Mouse (Mus musculus): ENCODE results near the gene Furin.
"Not testable (repeated sequence)": the region's sequence is repeated elsewhere in the genome, so short reads cannot be mapped to it uniquely, and the experiment has no call there.

Furin gene

DNA sequence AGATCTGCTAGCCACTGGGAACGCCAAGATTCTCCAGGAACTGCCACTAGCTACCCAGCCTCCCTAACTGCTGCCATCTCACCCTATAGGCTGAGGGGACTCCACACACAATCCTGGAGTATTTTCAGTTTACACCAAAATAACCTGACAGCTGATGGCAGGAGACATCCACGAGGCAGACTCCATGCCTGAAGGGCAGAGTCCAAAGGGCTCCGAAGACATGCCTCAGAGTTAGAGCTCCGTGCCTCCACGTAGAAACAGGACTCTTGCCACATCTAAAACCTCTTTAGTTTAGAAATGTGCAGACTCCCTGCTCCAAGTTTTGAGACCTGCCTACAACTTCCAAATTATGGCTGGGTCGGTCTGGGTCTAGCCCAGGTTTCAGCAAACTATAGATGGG lies 4.7 kb downstream of the Furin start:
- no peak for DNase-seq

DNA sequence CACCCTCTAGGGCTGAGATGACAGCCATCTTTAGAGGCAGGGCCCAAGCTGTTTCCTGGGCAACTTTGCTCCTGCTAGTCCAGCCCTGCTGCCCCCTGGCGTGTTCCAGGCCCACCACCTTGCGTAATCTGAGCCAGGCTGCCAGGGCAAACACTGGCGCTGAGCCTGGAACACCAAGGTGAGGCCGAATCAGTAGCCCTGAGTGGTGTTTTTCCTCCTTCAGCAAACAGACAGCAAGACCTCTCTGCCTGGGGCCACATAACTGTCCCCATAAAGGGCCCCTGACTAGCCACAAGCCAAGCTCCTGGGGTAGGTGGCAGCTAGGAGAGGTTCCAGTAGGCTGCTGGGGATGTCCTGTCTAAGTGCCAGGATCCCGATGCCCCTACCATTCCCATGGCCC lies 5.1 kb downstream of the Furin start:
- DNase-seq = no peak

DNA sequence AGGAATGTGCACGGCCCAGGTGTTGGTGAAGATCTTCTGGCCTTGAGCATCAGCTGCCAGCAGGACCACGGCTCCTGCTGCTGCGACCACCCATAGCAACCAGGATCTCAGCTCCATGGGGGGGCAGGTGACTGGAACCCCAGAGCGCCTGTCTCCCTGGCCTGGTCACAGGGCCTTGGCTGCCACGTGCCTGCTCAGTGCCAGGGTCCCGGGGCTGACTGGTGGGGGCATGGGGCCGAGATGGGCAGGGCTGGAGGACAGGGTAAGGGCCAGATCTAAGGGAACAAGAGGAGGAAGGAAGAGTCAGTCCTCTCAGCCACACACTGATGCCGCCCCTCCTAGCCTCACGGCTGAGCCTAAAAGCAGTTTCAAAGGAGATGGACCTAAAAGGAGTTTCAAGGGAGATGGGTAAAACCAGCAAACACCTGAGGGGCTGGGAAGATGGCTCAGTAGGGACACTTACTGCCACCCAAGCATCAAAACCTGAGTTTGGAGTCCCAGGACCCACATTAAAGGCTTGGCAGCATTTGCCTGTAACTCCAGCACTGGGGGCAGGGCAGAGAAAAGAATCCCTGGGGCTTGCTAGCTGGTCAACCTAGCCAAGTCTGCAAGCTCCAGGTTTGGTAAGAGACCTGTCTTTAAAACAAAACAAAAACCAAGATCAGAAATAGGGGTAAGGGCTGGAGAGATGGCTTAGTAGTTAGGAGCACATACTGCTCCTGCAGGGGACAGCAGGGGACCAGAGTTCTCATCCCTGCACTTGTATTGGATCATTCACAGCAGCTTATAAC lies 6.4 kb downstream of the Furin start:
- DNase-seq = no peak

DNA sequence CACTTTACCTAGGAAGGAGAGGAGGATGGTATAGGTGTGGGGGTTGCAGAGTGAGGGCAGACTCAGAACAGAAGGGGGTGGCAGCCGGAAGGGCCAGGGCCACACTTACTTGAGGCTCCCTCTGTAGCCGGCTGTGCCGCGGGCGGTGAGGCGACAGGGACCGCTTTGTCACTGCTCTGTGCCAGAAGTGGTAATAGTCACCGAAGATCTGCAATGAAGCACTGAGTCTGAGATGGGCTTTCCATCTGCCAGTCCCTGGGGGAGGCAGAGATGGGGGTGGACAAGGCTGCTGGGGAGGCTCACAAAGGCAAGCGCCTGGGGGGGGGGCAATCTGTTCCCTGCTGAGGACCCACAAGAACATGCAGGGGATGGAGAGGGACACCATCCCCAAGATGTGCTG lies 7.2 kb downstream of the Furin start:
- DNase-seq = no peak

DNA sequence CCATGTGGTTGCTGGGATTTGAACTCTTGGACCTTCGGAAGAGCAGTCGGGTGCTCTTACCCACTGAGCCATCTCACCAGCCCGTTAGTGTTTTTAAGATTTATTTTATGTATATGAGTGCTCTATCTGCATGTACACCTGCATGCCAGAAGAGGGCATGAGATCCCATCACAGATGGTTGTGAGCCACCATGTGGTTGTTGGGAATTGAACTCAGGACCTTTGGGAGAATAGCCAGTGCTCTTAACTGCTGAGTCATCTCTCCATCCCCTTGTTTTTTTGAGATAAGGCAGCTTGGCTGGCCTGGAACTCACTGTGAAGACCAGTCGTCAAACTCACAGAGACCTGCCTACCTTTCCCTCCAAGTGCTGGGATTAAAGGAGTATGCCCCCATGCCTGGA lies 8.8 kb downstream of the Furin start:
- DNase-seq = not testable (repeated sequence)

DNA sequence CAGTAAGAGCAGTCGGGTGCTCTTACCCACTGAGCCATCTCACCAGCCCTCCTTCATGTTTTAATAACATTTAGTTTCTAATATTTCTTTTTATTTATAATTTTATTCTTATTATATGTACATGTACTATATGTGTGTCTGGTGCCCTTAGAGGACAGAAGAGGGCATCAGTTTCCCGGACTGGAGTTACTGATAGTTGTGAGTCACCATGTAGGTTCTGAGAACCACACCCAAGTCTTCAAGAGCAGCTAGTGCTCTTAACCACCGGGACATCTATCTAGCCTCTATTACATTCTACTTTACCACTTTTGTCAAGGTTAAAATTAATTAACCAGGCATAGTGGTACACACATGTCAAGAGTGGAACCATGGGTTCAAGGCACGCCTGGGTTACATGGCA lies 10.6 kb downstream of the Furin start:
- DNase-seq = no peak

DNA sequence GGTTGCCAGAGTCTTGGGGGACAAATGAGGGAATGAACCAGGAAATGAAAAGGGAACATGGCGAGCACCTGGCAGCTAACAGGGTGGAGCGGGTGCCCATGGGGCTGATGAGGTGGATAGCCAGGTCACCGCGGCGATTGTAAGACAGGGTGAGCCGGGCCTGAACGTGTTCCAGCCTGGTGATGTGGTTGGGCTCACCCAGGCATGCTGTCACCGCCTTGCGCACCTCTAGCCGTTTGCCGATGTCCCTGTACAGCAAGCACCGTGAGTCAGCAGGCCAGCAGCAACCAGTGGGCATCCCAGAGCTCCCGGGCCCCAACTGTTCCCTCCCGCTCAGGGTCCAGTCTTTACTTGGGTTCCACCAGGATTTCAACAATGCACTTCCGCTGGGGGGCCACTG lies 13.1 kb downstream of the Furin start:
- DNase-seq = no peak

DNA sequence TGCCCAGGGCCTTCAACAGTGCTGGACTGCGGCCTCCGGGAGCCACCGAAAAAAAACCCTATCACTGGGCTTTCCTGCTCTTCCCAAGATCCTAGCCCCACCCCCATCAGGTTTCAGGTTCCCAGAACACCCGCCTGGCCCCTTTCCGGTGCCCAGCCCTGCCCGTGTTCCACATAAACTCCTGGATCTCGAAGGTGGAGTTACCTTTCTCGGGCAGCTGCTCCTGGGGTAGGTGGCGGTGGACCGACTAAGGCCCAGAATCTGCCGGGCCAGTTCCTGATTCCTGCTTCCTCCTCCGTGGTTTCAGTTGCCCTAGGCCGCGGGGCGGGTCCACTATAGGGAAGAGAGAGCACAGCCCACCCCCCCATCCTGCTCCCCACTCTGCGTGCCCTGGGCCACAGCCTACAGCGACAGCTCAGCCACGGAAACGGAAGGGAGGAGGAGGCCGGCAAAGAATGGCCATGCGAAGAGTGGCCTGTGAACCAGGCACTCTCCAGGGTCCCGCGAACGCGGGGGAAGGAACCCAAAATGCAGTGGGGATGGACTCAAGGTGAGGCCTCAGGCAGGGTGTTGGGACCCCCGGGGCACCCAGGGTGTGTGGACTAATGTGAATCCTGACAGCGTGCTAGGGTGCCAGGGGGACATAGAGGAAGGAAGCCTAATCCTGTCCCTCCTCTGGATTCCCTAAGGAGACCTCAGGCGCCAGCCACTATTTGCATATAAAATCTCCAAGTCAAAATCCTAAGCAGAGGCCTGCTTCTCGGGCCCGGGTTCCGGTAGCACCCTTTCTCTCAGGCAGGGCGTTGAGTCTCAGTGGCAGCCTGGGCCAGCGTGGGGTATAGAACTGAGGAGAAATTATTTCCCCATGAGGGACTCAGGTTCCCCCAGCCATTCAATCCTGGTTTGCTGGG lies 17.3 kb downstream of the Furin start, which contains the start of gene Fes:
TSS of gene Fes (minus strand) at position 314 of the 911 bp plus-strand sequence.
- DNase-seq = peak; percentile 69

DNA sequence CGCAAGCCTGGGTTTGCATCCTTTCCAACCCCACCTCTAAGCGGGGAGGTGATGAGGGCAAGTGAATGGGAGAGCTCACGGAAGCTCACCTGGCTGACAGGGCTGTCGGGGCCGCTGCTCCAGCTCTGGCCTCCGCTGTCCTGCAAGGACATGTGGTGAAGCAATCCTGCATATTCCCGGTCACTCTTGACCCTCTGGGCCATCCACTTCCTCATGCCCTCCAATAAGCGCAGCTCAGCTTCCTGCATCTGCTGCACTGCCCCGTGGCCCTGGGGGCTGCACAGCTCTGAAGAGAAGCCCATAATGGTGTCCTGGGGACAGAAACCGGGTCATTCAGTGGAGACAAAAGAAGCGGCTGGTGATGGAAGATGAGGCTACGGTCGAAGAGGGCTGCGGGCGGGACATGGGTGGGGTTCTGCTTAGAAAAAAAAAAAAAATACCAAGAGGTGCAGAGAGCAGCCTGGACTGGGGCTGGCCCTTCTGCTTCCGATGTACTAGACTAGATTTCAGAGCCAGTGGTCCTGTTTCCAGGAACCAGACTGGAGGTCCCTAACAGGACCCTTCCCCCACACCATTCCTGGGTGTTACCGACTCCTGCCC lies 18.1 kb downstream of the Furin start:
- DNase-seq = no peak

DNA sequence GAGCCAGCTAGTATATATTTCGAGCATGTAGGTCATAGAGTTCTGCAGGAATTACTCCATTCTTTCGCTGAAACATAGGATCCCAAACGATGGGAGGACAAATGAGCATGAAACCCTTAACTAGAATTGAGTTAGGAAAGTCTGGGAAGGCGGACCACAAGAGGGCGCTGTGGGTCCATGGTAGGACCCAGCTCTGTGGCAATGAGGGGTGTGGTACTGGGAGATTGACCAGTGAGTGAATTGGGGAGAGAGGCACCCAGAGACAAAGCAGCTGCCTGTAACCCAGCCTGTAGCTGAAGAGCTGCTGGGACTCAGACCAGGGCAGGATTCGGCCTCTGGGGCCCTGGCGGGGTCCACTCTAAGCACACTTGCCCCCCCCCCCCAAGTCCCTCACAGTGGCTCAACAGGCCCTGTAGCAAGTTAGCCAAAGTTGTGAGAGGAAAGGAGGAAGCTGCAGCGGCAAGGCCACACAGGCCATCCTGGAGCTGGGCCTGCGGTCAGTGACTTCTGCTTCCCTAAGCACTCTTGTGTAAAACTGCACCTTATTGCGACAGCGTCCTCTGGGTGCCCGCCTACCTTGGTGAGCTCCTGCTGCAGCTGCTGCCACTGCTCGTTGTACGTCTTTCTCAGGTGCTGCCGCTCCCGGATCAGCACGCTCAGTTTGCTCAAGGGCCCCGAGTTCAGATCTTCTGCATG lies 18.9 kb downstream of the Furin start:
- peak; percentile 92 for DNase-seq

DNA sequence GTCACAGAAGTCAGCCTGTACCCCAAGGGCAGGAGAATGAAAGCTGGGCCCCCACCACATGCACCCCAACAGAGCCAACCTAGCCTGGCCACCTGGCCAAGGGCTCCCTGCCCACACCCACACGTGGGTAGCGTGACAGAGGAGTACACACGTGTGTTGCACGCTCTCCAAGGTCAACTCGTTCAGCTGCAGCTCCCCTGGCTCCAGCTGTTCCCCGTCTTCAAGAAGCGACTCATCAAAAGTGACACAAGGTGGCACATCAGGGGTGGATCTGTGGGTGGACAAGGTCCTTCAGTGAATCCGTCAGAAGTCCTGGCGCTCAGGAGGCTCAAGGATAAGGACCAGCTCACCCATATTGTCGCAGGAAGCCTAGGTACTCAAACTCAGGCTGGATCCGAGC lies 22.3 kb downstream of the Furin start:
- DNase-seq = no peak

DNA sequence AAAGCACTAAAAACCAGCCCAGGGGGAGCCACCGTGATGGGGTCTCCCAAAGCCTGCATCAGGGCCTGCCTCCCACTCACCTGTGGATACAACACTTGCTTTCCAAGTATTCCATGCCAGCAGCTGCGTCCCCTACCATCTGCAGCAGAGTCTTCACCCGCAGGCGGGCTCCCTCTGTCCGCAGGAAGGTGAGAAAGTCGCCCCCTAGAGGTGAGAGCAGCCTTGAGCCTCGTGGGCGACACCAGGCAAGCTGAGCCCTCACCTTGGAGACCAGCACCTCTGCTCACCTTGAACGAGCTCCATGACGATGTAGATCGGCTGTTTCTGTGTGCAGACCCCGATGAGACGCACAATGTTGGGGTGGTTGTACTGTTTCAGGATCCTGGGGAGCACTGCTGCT lies 25.7 kb downstream of the Furin start:
- DNase-seq = peak; percentile 52

DNA sequence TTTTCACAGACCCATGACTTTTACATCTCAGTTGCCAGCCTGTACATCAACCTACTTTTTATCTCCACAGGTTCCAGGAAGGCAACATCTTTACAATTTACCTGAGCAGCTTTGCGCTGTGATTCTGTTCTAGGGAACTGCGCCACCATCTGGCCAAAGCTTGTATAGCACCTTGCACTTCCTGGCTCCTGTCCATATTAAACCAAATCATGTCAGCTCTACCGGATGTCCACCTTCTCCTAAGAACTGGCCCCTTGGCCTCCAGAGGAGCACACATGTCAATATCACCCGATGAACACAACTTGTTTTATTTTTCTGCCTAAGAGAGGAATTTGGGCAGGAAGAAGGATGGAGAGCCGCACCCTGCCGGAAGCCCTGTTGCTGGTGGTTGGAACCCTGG lies 27.8 kb downstream of the Furin start:
- peak; percentile 59 for DNase-seq

DNA sequence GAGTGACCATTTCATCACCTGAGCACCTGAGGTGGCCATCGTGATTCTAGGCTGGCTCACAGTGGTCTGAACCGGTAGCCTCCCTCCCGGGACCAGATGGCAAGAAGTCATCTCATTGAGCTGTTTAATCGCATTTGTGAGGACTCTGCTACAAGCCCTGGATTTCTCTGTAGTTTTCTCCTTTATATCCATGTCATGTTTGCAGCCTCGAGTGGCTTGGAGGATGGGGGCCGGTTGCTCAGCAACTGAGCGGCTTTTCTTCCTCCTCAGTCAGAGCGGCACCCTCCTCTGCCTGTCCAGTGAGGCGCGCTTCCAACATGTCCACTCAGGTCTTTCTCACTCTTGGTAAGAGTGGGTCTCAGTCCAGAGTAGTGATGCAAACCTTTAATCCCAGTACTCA lies 29.0 kb downstream of the Furin start:
- no peak for DNase-seq

DNA sequence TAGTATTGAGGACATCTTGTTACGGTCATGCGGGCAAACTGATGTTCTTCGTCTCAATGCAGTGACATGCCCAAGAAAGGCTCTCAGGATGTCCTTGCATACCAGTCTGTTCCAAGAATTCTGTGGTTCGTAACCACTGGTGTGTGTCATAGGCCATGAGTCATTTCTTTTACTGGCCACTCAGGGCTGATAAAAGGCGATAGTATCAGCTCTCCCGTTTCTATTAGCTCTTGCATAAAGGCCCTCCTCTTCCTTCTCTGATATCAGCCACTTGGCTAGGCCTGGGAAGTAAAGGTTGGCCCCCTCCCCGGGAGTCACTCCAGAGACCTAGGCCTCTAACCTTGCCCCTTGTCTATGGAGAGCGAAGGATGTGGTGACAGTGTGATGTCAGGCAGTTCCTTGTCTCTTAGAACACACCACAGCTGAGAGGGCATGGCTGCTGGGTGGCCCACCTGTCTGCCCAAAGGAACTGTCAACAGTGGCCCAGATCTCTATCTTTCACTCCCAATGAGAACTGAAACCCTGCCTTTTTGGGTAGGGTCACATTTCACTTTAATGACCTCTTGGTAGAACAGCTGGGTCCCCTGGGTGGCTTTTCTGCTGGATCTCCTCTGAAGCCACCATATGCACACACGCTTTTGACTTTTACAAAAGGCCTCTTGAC lies 29.7 kb downstream of the Furin start:
- no peak for DNase-seq

DNA sequence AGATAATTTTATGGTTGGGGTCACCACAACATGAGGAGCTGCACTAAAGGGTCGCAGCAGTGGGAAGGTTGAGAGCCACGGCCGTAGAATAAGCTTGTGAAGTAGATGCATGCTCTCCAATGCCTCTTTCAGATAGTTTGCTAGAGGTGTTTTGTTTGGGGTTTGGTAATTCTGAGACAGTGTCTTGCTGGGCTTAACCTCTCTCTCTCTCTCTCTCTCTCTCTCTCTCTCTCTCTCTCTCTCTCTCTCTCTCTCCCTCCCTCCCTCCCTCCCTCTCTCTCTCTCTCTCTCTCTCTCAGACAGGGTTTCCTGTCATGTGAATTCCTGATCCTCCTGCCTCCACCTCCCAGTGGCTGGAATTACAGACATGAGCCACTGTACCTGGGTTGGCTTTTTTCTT lies 30.5 kb downstream of the Furin start:
- no peak for DNase-seq

DNA sequence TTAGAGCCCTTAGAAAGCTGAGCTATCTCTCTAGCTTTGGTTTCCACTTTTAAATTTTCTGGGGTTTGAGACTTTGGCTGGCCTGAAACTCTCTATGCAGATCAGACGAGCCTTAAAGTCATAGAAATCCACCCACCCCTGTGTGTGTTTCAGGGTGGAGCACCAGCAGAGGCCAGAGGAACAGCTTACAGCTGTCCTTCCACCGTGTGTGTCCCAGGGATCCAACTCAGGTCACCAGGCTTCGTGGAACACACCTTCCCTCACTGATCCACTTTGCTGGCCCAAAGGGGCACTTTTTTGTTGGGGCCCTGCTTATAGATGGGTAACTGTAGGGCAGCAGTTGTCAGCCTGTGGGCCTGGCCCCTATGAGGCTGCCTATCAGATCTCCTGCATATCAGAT lies 31.0 kb downstream of the Furin start:
- DNase-seq = no peak

DNA sequence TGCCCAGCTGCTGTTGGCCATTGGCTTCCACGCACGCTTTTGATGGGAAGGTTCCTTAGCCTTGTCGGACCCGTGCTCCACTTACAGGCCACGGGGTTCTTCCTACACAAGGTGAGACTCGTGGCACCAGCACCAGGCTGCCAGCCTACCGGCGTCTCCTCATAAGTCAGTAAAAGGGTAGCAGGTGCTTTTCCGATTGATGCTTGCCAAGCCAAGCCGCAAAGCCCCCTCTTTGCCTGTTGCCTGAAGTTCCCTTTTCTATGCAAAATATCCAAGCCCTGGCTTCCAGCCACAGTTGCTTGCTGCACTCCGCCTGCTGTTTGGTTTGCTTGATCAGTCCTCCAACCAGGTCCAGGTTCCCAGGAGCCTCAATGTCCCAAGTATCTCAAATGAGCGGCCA lies 31.4 kb downstream of the Furin start:
- DNase-seq = no peak

DNA sequence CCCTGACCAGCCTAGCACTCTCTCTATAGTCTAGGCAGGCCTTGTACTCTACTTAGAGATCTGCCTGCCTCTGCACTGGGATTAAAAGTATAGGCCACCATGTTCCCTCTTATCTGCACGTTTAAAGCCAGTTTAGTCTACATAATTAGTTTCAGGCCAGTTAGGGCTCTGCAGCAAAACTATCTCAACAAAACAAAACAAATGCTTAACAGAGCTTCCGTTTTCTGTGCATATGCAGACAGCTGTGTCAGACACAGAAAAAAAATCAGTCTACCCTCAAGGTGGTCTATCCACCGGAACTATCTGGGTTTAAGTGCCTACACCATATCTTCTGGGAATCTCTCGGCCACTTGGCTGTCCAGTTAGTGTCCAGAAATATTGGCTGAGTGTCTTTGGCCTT lies 31.9 kb downstream of the Furin start:
- no peak for DNase-seq

DNA sequence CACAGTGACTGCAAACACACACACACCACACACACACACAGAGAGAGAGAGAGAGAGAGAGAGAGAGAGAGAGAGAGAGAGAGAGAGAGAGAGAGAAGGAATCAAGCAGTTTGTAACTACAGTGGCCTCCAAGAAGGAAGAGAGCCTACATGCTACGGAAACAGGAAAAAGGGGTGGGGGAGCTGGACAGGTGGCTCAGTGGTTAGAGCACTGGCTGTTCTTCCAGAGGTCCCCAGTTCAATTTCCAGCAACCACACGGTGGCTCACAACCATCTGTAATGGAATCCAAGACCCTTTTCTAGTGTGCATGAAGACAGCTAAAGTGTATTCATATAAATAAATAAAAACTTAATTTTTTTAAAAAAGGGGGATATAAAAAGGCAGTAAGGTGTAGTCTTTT lies 32.6 kb downstream of the Furin start:
- DNase-seq = no peak

DNA sequence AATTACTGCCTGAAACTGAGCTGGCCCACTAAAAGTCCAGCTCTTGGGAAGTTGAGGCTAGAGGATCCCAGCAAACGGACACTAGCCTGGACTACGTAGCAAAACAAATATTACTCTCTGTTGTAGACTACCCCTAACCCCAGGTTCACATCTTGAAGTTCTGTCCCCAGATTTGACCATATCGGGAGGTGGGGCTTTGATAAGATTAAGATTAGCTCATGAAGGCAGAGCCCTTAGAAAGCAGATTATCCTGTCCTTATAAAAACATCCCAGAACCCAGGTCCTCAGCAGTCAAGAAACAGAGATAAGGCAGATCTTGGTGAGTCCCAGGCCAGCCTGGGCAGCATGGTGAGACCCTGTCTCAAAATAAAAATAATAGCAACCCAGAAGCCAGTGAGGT lies 33.1 kb downstream of the Furin start:
- DNase-seq = no peak

DNA sequence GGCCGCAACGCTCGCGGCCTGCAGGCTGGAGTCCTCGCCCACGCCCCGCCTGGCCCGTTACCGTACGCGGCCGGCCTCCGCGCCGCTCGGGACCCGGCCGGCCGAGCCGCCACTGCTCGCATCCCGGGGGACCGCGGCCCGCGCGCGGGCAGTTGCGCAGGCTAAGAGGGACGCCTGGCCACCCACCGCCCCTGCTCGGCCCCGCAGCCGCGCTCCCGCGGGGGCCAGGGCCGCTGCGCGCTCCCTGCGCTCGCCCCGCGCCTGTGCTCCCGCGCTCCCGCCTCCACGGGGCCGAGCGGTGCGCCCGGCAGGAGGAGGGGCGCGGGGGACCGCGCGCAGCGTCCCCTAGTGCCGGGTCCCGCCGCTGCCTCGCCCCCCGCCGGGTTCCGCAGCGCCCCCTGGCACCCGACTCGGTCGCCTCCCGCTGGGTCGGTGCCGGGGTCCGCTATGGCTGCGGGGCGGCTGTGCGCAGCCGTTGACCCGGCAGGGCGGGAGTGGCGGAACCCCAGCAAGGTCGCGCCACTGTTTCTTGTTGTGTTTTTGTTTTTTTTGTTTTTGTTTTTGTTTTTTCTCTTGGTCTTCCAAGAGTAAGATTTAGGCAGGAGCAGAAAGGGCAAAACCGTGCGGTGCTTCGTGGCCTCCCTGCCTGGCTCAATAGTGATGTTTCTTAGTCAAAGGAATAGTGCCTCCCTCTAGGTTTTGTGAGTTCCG lies 34.0 kb downstream of the Furin start, which contains the start of gene Man2a2:
TSS of gene Man2a2 (minus strand) at position 335 of the 711 bp plus-strand sequence.
- peak; percentile 91 for DNase-seq
